Mouse (Mus musculus) induced T-regulatory cell, adult 2 months (primary cell): ENCODE measurements around the gene Rorb.

ENCODE experiments used
- DNase-seq: peaks from one replicate; pipeline ENCODE4 v3.0.0-alpha.2; 2012; ENCODE audit warnings: low read depth

Rorb gene

DNA sequence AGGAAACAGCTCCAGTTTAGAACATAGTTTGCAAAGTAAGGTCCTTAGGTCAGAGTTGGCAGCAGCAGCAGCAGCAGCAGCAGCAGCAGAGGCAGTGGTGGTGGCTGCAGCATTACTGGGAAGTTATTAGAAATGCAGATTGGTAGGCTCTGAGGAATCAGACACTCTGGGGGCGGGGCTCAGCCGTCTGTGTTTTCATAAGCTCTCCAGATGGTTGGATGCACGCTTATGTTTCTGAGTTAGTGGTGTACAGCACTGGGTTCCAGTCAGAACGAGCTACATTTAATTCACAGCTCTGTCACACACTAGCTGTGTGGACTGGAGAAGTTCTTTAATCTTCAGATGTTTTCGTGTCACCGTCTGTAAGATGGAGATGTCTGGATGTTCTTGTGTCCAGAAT, 105.9 kb downstream of the Rorb start:
- DNase-seq, result no peak

DNA sequence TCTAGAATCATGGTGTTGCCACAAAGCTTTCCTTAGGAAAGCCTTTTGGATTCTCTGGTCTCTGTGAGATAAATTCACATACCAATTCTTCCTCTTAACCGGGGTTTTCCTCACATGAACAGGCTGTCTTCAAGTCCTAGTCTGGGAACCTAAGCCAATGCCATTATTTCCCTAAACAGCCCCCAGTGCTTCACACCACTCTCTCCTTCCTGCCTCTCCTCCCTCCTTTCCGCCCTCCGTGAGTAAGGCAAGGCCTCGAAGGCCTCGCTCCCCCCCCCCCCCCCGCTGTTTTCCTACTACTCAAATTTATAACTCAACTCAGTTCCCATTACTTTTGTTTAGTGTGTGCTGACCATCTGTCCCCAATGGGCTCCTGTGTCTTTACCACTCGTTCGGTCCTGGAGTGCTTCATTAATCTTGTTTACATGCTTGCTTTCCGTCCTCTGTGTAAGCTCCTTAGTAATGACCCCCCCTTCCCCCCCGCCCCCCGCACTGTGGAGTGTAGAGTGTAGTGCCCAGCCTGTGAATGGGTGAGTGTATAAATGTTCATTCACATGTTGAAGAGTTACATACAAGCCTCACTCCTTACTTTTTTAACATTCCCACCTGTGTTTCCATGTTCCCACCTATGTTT, 106.9 kb downstream of the Rorb start:
- DNase-seq, result no peak

DNA sequence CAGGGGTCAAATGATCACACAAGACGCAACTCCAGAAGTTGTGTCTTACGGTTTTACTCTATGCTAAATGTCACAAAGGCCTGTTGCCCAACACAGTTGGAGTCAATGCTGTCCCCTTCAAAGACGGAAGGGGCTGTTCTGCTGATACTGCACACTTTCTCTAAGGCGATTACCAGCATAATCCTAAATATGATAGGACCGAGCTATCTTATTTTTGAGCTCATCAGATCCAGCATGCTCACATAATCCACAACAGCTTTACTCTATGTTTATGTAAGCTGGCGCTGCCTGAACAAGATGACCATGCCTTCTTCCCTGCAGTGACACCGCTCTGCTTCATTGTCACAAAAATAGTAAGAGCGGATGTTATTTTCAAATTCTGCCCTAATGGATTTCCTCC, 112.0 kb downstream of the Rorb start:
- no peak for DNase-seq

DNA sequence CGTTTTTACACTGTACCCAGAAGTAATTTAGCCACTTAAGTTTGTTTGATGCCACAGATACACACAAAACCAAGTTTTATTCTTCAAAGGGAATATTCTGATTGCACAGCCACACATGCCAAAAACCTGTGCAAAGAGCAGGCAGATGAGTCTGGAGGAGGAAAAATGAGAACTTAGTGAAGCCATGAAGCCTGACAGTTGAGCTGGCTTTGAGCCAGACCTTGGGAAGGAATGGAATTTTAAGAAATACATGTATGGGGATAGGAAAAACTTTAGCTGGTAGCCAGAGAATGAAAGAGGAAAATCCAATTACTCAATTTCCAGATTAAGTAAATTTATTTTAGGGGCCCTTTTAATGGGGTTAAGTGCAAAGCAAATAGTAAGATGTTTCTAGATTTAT, 113.3 kb downstream of the Rorb start:
- DNase-seq, result no peak

DNA sequence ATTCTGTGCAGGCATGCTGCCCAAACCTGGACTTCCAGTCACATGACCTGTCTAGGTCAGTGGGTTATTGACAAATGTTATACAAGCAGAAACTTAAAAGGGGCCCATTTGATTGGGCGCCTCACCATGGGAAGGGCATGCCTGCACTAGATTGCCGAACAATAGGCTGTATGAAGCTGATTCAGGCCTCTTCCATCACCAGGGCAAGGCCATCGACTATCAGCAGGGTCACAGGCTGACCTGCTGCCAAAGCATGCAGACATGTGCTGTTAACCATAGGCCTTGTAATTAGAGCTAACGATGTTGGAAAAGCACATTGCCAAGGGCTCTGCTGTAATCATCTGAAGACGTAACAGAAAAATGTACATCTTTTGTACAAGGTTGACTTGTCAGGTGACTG, 131.0 kb downstream of the Rorb start:
- DNase-seq, result no peak

DNA sequence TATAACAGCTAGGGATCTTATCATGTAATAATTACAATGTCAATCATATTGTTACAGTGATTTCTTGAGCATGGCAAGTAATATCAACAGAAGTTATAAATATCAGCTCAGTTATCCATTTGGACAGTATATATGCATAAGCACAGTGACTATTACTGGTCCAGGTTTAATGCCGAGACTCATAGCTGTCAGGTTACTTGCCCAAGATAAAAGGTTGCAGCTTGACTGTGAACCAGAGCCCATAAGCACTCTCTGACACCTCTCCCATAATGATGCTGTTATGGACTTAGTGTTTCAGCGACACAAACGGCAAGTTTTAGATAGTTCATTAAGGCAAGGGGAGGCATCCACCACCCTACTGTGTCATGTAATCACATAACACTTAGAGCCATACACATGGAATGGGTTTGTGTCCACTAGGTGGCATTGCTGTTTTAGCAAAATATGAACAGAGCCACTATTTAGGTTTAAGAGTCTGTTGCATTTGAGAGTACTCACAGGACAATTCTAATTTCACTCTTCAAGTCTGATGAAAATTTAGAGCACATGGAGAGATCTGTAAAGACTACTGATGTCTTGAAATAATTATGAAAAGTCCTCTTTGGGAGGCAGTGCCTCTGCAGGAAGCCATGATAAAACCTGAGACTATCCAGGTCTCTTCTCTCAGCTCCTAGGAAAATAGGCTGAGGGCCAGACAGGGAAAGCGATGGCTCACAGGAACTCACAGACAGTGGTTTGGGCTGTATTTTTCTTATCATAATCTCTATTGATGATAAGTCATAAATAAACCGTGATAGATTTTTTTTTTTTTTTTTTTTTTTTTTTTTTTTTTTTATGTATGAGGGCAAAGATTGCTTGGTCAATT, 136.0 kb downstream of the Rorb start:
- DNase-seq, result peak; percentile 3

DNA sequence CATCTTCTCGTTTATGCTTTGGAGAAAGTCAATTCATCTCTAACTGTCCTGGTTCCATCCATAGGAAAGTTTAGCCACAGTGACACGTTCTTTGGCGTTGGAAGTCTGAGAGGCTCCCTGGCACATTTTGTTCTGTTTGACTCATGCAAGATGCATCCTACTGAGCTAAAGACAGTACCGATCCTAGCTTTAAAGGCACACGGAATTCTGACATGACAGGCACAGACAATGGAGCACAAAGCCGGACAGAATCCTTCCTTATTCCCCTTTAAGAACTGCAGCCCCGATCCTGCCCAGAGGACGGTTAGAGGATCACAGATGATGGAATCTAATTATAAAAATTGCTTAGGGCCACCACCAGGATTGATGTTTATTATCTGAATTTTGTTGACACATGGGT, 141.6 kb downstream of the Rorb start:
- DNase-seq, result no peak

DNA sequence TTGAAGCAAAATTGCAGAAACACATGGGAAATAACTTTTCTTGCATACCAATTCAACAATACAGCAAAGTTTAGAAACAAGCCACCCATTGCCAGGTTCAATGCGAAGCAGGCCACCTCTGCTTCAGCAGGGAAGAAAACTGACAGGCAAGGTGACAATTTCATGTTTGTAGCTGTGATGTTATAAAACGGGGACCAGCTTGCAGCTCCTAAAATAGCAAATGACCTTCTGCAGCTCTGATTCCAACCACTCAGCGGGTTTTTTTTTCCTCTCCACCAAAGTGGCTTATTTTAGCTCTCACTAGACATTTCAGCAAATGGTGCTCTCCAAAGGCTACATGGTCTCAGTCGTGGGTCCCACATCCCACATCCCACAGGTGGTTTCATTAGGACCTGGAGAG, 143.7 kb downstream of the Rorb start:
- DNase-seq, result no peak

DNA sequence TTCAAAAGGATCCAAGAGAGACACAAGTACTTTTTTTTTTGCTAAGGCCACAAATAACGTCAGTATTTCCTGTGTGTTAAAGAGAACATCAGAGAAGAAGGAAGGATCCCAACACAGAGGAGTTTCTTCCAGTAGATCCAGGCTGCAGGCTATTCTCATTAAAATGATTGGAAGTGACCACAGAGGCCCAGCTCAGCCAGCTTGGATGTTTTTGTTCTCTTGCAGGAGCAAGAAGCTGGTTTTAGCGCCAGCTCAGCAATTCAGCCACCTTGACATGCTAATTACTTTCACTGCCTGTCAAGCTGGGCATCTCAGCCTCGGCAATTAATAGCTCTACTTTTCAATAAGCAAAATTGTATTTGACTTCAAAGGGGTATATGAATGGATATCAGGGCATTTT, 151.1 kb downstream of the Rorb start:
- DNase-seq, result no peak

DNA sequence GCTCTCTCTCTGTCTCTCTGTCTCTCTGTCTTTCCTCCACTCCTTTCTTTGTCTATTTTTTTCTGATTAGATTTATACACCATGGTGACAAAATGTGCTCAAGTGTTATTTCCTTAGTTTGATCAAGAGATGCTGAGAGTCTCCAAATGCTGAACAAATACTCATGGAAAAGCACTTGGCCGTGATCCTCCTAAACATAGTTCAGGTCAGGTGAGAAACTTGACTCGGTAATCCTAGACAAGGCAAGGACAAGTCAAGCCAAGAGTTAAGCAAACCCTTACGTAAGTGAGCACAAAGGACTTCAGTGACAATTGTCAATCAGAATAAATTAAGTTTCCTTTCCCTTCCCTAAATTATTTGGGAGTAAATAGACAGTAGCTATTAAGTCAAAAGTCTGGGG, 158.2 kb downstream of the Rorb start:
- no peak for DNase-seq

DNA sequence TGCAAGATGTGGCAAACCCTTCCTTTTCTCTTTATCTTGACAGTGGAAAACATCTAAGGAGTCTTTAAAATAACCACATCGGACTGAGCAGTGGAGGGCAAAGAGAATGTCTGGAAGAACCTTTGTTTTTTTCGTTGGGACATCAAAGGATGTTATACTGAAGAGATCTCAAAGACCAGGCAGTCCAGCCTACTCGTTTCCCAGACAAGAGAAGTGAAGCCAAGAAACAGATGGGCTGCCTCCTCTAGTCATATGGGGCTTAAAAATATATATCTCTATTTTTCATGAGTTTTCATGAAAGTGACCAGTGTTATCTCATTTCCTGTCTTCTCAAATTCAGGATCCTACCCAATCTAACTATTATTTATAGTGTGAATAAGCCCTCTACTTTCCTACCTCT, 163.8 kb downstream of the Rorb start:
- no peak for DNase-seq

DNA sequence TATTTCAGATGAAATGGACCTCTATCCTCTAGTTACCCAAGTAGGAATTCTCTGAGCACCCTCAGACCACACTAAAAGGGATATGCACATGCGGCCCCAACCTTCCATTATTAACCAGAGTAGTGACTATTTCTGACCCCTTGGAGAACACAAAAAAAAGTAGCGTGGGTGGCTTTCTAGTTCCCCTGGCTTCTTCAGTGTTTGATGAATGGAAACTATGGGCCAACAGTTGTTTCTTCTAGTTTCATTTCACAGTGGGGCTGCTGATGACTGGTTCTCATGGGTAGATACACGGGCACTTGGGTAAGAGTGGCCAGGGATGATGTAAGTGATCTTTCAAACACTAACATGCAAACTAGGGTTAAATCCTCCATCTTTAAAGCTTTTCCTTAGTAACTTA, 165.7 kb downstream of the Rorb start:
- no peak for DNase-seq

DNA sequence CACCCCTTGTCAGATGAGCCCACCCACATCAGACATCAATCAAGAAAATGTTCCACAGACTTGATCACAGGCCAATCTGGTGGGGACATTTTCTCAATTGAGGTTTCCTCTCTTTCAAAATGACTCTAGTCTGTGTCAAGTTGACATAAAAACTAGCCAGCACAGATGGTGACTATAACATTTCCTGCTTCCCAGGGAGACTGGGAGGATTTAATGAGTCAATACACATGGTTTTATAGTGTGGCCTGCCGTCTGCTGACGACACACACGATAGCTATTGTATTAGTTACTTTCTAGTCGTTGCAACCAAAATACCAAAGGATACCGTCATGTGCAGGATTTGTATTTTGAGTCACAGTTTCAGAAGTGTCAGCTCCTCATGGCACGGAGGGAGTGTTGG, 169.6 kb downstream of the Rorb start:
- DNase-seq, result no peak

DNA sequence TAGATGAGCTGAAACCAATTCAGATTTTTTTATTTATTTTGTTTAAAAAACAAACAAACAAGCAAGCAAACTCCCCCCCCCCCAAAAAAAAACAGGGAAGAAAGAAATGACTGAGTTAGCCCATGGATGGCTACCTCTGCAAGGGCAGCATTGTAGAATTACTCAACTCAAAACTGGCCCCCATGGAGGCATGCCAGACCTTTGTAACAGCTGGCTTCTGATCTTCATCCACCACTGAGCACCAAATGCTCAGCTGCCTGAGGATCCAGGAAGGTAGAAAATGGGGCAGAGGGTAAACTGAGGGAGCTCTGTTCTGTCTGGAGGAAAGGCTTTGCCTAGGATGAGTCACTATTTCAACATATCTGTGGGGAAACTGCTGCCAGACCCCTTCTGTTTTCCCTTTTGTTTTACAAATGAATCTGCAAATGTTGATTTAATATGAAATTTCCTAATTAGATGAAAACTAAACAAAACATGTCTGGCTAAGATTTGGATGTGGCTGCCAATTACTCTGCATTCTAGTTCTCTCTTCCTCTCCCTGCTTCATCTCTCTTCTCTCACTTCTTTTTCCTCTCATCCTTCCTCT, 199.1 kb downstream of the Rorb start:
- DNase-seq, result no peak

DNA sequence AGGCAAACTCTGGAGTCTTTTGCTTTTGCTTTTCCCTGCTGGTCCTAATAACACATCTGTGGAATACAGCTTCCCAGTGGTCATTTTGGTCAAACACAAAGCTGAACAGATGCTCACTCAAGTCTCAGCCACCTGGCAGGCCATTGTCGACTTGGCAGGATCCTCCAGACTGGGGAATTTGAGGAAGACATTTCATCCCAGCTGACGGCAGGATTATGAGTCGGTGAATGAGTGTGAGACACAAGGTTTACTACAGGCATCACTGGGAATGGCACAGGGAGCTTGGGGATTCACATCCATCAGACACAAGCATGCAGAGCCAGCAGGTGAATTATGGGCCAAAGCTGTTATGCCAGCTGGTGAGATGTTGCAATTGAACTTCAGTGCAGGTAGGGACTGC, 201.4 kb downstream of the Rorb start:
- DNase-seq, result no peak

DNA sequence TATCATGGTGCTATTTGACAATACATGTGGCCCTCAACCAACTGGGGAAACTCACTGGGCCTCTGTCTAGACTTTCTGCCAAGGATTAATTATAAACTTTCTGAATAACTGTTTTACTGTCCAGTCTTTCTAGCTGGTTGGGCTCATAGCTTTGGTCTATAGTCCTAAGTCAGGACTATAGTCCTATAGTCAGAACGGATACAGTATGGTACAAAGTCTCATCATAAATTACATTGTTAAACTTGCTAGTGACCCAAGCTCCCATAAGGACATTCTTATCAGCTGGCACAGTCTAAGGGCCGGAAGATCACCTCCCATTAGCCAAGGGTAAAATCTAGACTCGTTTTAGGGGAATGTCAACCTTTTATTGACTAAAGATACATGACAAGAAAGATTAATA, 205.5 kb downstream of the Rorb start:
- no peak for DNase-seq

DNA sequence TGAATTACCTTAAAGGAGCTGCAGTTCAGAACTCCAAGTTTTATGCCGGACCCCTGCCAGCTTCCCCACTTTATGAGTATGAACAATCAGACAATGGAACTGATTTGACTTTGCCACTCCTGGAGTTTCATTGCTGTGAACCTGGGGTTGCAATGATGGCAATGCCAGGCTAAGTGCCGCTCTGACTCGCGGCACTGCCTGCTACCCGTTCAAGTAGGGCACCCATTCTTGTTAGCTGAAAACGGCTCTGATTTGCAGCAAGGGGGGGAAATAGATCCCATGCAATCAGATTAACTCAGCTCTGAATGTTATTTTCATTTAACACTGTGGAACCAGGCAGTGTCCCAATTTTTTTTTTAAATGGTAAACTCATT, 208.3 kb downstream of the Rorb start:
- no peak for DNase-seq

DNA sequence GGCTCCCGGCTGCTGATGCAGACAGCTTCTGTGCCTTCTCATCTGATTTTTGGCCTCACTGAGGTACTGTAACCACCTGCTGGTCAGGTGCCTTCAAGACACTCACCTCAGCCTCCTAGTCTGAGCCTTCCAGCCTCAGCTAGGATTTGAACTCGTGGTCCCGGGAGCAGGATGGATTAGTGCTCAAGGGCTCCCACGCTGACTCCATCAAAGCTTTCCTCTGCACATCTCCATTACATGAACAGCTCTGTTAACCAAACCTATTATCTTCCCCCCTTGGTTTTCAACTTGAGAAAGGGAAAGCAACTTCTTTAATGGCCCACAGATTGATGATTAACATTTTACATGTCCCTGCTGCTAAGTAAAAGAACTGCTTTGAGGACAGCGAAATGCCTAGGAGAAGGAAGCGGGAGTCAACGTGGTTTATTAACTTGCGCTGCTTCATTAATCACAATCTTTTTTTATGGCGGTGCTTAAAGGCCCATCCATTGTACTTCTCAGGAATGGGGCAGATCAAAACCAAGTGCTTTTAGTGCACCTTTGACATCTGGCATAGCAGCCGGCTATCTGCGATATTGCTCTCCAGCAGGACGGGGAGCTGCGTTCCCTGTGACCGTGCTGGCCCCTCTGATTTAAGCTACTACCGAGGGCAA, 208.8 kb downstream of the Rorb start:
- DNase-seq, result no peak

DNA sequence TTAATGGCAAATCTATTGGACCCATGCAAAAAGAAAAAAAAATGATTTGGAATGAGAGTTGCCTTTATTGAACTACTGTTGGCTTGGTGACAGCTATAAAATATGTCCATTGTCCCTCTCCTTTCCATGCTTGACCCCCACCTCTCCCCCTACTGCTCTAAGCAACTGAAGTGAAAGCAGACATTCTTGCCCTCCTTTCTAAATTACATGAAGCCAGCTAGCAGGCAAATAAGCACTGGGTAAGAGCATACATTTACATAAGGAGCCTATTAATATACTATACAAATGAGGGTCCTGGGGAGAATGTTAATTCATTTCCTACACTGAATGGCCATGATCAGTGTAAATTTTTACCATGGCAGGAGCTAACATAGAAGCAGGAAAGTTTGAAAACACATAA, 212.8 kb downstream of the Rorb start:
- no peak for DNase-seq

DNA sequence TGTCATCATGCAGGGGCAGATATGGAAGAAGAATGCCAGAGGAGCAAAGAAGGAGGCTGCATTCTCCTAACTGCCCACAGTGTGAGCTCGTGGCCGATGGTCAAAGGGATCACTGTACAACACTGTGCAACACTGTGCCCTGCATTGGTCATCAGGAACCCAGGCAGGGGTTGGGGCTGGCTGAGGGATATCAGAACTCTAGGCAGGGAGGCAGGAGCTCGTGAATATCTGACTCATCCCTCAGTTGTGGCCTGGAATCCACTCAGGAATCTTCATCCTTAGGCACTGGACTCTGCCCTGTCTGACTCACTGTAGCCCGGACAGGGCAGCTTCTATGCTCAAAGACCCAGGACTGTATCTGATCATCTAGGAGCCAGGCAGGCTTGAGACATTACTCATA, 220.8 kb downstream of the Rorb start:
- DNase-seq, result no peak

DNA sequence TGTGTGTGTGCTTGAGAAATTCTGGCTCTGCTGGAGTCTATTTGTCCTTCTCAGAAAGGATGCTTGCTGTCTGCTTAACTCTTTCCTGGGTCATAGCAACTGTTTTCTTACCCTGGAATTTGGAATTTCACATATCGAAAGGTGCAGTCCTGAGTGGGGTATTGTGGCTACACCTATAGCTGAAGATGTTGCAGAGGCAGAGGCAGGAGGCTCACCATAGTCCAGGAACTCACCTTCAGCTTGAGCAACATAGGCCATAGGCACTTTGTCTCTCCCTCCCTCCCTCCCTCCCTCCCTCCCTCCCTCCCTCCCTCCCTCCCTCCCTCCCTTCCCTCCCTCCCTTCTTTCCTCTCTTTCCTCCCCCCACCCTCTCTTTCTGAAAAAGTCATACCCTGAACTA, 221.4 kb downstream of the Rorb start:
- no peak for DNase-seq

DNA sequence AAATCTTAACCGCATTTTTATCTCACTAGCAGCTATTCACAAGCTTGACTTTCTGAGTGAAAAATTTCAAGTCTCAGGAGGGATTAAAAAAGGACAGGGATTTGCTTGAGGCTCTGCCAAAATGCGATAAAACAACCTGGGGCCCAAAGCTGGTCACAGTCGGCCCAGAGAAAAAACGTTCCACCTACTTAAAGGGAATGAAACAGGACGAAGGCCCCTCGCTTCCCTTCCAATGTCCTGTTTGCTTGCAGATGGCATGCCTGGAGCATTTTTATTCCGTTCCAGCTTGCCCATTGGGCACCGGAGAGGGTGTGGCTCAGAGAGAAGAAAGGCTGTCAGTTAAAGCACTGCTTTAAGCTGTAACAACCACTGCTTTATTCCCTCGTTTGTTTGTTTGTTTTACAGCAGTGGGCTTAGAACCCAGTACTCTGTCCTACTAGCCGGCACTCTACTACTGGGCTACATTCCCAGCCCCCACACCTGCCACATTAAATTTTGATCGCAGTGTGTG, 221.8 kb downstream of the Rorb start:
- DNase-seq, result no peak
